Mouse (Mus musculus) erythroblast, adult 5-6 weeks (primary cell): ENCODE data around the gene Sirt2. TPM values are rescaled to one million over a fixed set of nuclear protein-coding genes. Genes with fewer than 3 reads are reported as not detected.
A peak's percentile ranks its signal among the peaks of the same experiment; 100 is the strongest.

Experiments used
- ATAC-seq: replicated peaks from 2 replicates; pipeline ENCODE4 v1.8.0; 2016; ENCODE audit warnings: moderate number of reproducible peaks, mild to moderate bottlenecking, moderate TSS enrichment, inconsistent platforms; ENCODE audit not compliant: poor library complexity, low FRiP score, severe bottlenecking
- total RNA-seq, 2 experiments: library from RNA; stranded (forward) in 1 of 2; stranded (reverse) in 1 of 2; fragments of 150-400 nt in 1 of 2; fragments of 200-764, 138-1000 nt in 1 of 2; gene quantifications; 2 replicates each; pipeline versions ENCODE4 v1.2.3 to v1.2.4; 2015 to 2017; ENCODE audit warnings: low replicate concordance in 2 of 2

Sirt2 gene
- total RNA-seq, 2 experiments from 2014 or later = 6.0 to 18.3 TPM

DNA sequence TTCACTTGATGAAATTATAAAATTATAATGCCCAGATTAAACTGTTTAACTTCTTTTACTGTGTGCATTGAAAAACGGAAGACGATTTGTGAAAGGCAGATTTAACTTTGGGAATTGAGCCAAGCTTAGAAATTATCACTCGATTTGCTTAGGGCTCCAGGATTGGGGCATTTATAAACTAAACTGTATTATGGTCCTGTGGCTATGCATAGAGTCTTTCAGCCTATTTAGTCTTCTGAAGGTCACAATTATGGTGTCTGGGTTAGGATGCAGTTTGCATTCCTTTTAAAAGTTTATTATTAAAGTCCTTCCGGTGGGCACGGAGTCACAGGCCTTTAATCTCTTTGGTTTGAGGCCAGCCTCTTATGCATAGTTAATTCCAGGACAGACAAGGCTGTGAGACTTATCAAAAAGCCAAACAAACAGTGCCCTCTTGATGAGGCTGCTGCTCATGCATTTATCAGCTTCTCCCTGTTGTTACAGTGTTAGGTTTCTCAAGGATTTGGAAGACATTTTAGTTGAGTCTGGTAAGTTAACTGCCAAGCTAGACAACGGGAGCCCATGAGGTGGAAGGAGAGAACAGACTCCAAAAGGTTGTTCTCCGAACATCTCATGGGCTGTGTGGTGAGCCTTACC, 45.2 kb downstream of the Sirt2 start:
- ATAC-seq = no peak

GRCm38 (mm10) chr7:28812436-28812835, 45.9 kb downstream of the Sirt2 start:
- ATAC-seq = no peak

DNA sequence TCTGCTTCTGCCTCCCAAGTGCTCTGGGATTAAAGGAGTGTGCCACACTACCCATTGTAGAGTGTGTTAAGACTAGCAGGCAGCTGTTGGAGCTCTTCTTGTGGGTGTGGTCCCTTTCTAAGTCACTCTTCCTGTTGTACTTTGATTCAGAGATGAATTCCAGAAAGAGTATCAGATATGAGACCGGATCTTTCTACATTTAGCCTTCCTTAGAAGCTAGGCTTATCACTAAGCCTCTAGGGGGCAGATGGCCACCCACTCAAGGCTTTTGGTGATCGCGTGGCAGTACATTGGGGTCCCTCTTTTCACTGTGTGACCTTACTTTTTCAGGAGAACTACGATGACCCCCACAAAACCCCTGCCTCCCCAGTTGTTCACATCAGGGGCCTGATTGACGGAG, 46.4 kb downstream of the Sirt2 start:
- no peak for ATAC-seq

DNA sequence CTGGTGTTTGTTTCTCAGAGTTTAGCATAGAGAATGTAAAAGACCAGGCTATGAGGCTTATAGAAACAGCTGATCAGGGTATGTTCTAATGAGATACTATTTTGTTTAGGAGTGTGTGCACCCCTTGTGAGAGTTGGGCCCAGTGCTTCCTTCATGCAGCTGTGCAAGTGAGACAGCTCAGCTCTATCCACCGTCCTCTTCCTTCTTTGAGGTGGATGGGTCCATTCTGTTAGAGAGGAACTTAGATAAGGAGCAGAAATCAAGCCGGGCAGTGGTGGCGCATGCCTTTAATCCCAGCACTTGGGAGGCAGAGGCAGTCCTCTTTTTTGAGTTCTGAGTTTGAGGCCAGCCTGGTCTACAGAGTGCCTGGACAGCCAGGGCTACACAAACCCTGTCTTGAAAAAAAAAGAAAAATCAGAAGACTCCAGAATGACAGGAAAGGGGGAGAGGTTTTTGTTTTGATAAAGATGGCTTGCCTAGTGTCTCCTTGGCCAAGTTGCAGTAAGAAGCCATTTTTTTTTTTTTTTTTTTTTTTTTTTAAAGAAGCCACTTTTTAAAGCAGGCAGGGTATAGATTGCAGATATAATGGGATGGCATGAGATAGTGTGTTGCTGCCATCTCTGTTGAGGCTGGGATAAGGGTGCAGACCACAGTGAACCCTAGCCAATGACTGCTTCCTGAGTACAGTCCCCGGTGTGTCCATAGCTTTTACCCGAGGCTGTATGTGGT, 47.9 kb downstream of the Sirt2 start:
- no peak for ATAC-seq

DNA sequence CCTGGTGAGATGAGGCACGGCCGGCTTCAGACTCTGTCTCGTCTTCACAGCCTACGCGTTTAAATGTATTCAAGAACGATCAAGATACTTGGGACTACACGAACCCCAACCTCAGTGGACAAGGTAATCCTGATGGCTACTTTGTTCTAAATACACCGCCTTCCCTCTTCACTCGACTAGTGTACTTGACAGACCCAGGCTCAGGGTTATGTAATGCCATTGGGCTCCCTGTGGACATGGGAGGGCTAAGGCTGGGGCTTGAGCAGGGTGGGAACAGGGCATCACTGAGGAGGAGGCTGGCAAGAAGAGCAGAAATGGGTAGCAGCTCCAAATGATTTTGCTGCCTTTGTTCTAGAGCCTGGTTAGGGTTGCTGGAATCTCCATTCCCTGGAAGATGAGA, 48.7 kb downstream of the Sirt2 start:
- ATAC-seq = no peak

DNA sequence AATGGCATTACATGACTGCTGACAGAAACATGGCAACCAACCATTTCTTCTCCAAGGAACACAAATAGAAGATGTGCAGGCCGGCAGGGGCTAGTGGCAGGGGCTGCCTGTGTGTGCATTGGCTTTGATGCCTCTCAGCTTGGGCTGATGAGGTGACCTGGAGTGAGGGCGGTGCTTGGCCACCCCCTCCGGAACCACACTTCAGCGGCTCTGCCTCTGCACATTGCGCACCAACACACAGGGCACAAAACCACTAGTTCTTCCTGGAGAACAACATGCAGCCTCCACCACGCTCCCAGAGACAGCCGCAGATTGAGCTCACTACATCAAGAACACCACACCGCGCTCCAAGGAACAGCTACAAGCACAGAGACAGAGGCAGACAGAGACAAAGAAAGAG, 49.7 kb downstream of the Sirt2 start:
- no peak for ATAC-seq

GRCm38 (mm10) chr7:28816920-28817319, 50.4 kb downstream of the Sirt2 start:
- ATAC-seq = no peak

DNA sequence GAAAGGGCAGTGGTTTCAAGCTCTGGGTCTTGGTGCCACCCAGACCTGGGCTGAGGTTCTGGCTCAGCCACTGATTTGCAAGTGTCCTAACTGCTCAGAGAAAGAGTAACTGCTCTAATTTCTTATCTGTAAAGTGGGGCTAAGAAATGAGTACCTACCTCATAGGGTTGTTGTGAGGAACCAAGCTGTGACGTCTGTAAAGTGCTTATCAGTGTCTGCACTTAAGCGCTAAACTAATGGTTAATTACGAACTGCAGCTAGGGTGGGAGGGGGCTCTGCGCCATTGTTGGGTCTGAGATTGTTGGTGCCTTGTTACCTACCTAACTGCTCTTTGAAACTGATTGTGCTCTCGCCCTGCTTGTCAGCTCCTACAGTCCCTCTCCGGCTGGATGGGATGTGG, 51.0 kb downstream of the Sirt2 start:
- no peak for ATAC-seq

GRCm38 (mm10) chr7:28817957-28818356, 51.4 kb downstream of the Sirt2 start:
- no peak for ATAC-seq

DNA sequence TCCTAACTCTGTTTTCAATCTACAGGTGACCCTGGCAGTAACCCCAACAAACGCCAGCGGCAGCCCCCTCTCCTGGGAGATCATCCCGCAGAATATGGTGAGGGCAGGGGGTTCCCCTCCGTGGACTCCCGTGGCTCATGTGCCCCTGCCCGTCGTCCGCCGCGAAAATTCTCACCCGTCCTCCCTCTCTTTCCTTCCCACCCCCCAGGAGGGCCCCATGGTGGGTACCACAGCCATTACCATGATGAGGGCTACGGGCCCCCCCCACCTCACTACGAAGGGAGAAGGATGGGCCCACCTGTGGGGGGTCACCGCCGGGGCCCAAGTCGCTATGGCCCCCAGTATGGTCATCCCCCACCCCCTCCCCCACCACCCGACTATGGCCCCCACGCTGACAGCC, 51.9 kb downstream of the Sirt2 start:
- ATAC-seq = no peak

- 0 out of 2 replicates have a peak, but pooled peaks have one; percentile 30 for ATAC-seq
Measured at GRCm38 (mm10) chr7:28818861-28819452, 52.4 kb downstream of the Sirt2 start.

GRCm38 (mm10) chr7:28819571-28819970, 53.0 kb downstream of the Sirt2 start:
- no peak for ATAC-seq

- ATAC-seq = no peak
Measured at GRCm38 (mm10) chr7:28820358-28821260, 54.1 kb downstream of the Sirt2 start.

GRCm38 (mm10) chr7:28821261-28821831, 54.8 kb downstream of the Sirt2 start:
- ATAC-seq = no peak

DNA sequence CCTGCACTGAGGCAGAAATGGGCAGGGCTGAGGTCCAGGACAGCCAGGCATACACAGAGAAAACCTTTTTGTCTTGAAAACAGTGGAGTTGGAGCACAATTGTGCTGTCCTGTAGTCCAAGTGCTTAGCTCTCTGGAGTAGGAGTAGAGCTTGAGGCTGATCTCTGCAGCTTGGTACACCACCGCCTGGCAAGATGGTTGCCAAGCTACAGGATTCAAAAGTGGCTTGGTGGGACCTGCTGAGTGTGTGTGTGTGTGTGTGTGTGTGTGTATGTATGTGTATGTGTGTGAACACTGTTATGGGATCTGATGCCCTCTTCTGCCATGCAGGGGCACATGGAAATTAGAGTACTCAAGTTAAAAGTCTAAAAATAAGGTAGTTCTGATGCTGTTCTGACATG, 56.0 kb downstream of the Sirt2 start:
- no peak for ATAC-seq

DNA sequence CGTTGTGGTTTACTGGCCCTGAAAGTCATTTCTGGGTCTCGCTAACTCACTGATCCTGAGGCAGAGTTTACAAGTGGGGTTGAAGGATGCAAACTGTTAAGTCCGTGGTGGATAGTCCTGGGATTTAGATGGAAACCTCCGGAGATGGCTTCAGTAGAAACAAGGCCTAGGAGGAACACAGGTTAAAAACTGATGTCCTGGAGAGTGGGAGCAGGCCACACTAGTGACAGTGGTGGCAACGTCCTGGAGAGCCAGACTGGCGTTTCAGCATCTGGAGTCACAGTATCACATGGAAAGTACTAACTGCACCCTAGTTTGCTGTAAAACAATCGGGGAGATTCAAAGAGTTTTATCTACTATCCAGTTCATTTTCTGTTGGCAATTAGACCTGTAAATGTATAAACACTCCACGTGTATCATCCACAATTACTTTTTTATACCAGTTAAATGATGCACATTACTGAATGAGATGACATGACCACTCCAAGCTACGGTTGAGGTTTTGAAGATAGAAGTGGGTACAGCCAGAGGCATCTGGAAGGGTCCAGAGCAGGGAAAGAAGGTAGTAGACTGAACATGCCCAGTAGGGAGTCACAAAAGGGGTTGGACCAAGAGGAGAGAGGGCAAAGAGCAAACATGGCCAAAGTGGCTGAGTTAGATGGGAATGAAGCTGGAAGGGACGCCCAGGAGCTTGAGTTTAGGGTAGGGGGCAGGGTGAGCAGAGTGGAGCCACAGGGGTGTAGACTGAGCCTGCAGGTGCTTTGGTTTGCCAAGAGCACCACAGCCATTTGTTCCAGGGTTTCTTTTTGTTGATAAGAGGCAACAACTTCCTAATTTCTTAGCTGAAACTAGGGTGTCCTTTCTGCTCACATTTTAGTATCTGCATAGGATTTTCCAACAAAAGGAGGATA, 56.7 kb downstream of the Sirt2 start:
- no peak for ATAC-seq

GRCm38 (mm10) chr7:28823932-28824331, 57.4 kb downstream of the Sirt2 start:
- ATAC-seq = no peak

GRCm38 (mm10) chr7:28824941-28825685, 58.6 kb downstream of the Sirt2 start, which contains the start of gene Ech1:
Gene Ech1, plus strand, starts transcription at chr7:28825217.
- peak; percentile 99 for ATAC-seq
